Mouse (Mus musculus): ENCODE measurements around the gene Tnks1bp1.

Gene Tnks1bp1

DNA sequence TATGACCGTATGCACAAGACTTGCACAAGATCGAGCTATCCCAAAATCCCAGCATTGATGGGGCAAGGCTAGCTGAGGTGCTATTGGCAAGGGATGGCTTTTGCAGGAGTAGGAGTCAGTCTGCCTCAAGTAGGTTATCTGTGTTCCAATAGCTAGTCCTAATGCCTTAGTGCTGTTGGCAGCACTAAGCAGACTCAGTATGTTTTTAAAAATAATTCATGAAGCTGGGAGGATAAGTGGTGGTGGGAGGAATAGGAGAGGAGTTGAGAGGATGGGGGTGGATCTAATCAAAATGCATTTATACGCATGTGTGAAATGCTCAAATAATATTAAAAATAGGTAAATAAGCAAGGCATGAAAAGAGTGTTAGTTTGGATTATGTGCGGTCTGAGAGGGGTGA lies 43.5 kb downstream of the Tnks1bp1 start:
- DNase-seq (ENCODE audit: low read depth) = no peak

DNA sequence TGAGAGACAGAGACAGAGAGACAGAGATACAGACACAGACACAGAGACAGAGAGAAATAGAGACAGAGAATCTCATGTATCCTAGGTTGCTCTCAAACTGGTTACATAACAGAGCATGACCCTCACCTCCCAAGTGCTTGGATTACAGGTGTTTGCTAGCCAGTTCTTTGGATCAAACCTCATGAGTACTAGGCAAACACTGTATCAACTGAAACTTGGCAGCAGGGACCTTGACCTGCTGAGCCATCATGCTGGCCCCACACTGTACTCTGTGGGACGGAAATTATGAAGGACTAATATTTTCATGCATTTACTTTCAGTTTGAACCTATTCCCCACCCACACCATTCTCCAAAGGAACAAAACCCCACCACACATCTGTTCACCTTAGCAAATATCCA lies 45.6 kb downstream of the Tnks1bp1 start:
- DNase-seq (ENCODE audit: low read depth) = no peak

GRCm38 (mm10) chr2:85095906-85096305 lies 48.1 kb downstream of the Tnks1bp1 start:
- DNase-seq (ENCODE audit: low read depth) = peak; percentile 34

- peak; percentile 61 for DNase-seq (ENCODE audit: low read depth)
These were observed 50.2 kb downstream of the Tnks1bp1 start for GRCm38 (mm10) chr2:85098014-85098413.

- peak; percentile 79 for DNase-seq (ENCODE audit: low read depth)
These were observed 51.1 kb downstream of the Tnks1bp1 start for GRCm38 (mm10) chr2:85098824-85099511.

DNA sequence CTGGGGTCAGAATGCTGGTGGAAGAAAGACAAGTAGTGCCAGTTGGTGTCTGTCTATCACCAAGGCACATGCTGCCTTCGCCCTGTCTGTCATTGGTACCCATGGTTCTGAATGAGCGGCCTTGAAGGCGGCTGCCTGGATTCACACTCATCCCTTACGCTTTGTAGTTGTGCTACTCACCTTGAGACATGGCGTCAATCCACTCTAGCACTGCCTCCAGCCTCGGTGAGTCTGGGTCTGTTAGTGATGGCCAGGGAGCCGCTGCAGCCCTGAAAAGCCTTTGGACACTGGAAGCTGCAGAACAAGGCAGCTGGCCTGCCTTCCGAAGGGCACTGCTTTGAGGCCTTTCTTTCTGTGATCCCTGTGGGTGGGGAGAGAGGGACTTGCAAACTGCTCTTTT lies 55.4 kb downstream of the Tnks1bp1 start:
- no peak for DNase-seq (ENCODE audit: low read depth)

- DNase-seq (ENCODE audit: low read depth) = no peak
These were observed 57.7 kb downstream of the Tnks1bp1 start for GRCm38 (mm10) chr2:85105426-85106013.

- no peak for DNase-seq (ENCODE audit: low read depth)
These were observed 58.4 kb downstream of the Tnks1bp1 start for GRCm38 (mm10) chr2:85106068-85106790.

GRCm38 (mm10) chr2:85106941-85107340 lies 59.1 kb downstream of the Tnks1bp1 start:
- DNase-seq (ENCODE audit: low read depth) = no peak

GRCm38 (mm10) chr2:85110288-85110875 lies 62.6 kb downstream of the Tnks1bp1 start:
- DNase-seq (ENCODE audit: low read depth) = no peak

All from NIH3T3 (cell line).